11 mouse cellular contexts compared by ENCODE assay signal in genomic region chr1:193672681-193673080, GRCm38 (mm10).
A peak's percentile ranks its signal among the peaks of the same experiment; 100 is the strongest.
DNase-seq lines count a peak whose midpoint lies in the region; ATAC-seq lines count a peak whose summit lies in the region.
"Had no signal": no experiment of that assay in that cellular context is flagged by ENCODE, and none has a peak within 500 bp of the region (broad histone marks: within the 10 kb centered on the region; RNA-seq: fewer than 3 reads in every experiment).

No protein-coding gene starts in this region.

- WGBS in forebrain, embryonic 14.5 days = 71% methylated on average over 3 of the region's 3 CpGs

- no peak overlapping the region for H3K4me2 ChIP-seq in forebrain, embryonic 14.5 days (ENCODE audit: low read length)
- H3K4me2 ChIP-seq: liver, embryonic 15.5 days; midbrain, embryonic 12.5 days; neural tube, embryonic 12.5 days had no signal

- no peak overlapping the region for H3K9ac ChIP-seq in forebrain, embryonic 14.5 days (ENCODE audit: low read length)
- H3K9ac ChIP-seq: liver, embryonic 15.5 days; midbrain, embryonic 12.5 days; neural tube, embryonic 12.5 days had no signal

- peak; percentile 31; the same call in 1 of the 2 replicates for ATAC-seq in frontal cortex, adult (ENCODE audit: low TSS enrichment)
- no peak for ATAC-seq in forebrain, embryonic 14.5 days

- H3K4me1 ChIP-seq in forebrain, embryonic 14.5 days (ENCODE audit: control insufficient read depth, insufficient read depth, low read length) = peaks cover 18% of the 10 kb centered on the region
- H3K4me1 ChIP-seq: neural tube, embryonic 12.5 days had no signal

- H3K4me3 ChIP-seq in forebrain, embryonic 14.5 days (ENCODE audit: low read depth, low read length) = no peak overlapping the region
- H3K4me3 ChIP-seq: liver, embryonic 15.5 days; midbrain, embryonic 12.5 days; neural tube, embryonic 12.5 days had no signal

- DNase-seq in frontal cortex, postnatal 36 days (ENCODE audit: low spot score in 2 of 2) = no peak
- peak; percentile 29 for DNase-seq in layer of hippocampus, adult 9-11 months
- DNase-seq in layer of hippocampus, adult 8-10 months (ENCODE audit: low spot score in 2 of 2) = no peak
- DNase-seq in forebrain, embryonic 14.5 days (ENCODE audit: low spot score) = no peak
- DNase-seq in liver = no peak
- no peak for DNase-seq in gastrocnemius, adult 18-20 months (ENCODE audit: low spot score)

- peak overlapping the region; percentile 58; the same call in 1 of the 2 replicates for H3K27ac ChIP-seq in forebrain, embryonic 14.5 days (ENCODE audit: low read depth, low read length)
- H3K27ac ChIP-seq: liver, embryonic 15.5 days; macrophage; midbrain, embryonic 12.5 days; neural tube, embryonic 12.5 days had no signal

- H3K36me3 ChIP-seq in forebrain, embryonic 14.5 days (ENCODE audit: control insufficient read depth, insufficient read depth, low read length) = no peaks in the 10 kb centered on the region
- H3K36me3 ChIP-seq: liver, embryonic 15.5 days; midbrain, embryonic 12.5 days; neural tube, embryonic 12.5 days had no signal

- no peaks in the 10 kb centered on the region for H3K9me3 ChIP-seq in forebrain, embryonic 14.5 days (replicated peaks; ENCODE audit: control insufficient read depth, low read length)
- H3K9me3 ChIP-seq: liver, embryonic 15.5 days; neural tube, embryonic 12.5 days had no signal

- H3K27me3 ChIP-seq in forebrain, embryonic 14.5 days (replicated peaks; ENCODE audit: control insufficient read depth, insufficient read depth, low read length) = no peaks in the 10 kb centered on the region; the same call in 1 of the 2 replicates
- H3K27me3 ChIP-seq: liver, embryonic 15.5 days; midbrain, embryonic 12.5 days; neural tube, embryonic 12.5 days had no signal
